19 mouse cellular contexts compared by ENCODE assay signal in genomic region chr15:88635205-88635604, GRCm38 (mm10). TPM values are rescaled to one million over a fixed set of nuclear protein-coding genes. Genes with fewer than 3 reads are reported as not detected.
DNase-seq lines count a peak whose midpoint lies in the region.
"Had no signal": no experiment of that assay in that cellular context is flagged by ENCODE, and none has a peak within 500 bp of the region (broad histone marks: within the 10 kb centered on the region; RNA-seq: fewer than 3 reads in every experiment).

No protein-coding gene starts in this region.

- DNase-seq in cerebellum, postnatal 10 days, result peak; percentile 42 to 47
- no peak for DNase-seq in cerebellum, adult 9-10 months
- peak; percentile 8 to 9 for DNase-seq in kidney, postnatal 4 days
- DNase-seq in kidney, adult 9 months, result no peak
- DNase-seq in thymus, postnatal 36 days, result peak; percentile 3 to 7
- no peak for DNase-seq in thymus, postnatal 0 days (ENCODE audit: low spot score)
- peak; percentile 37 for DNase-seq in retina, embryonic 14.5 days (ENCODE audit: low spot score)
- DNase-seq in adrenal gland, postnatal 36 days, result no peak
- DNase-seq: adrenal gland, postnatal 10 days; gastrocnemius, postnatal 36 days; lung, postnatal 4 days had no signal

RNA-seq across cellular contexts. Expression of gene Zdhhc25, which starts 35.1 kb away (rescaled TPM):
- not detected in 2 replicates for polyA plus RNA-seq in thymus, postnatal 0 days (2015; fragmentation: Nextera tagmentation; extraction: Ambion mirVana)
- total RNA-seq in adrenal gland, postnatal 36 days (2021), result not detected
- total RNA-seq: adrenal gland, postnatal 10 days; gastrocnemius, postnatal 36 days; left cerebral cortex, postnatal 36 days had no signal
- polyA plus RNA-seq: cortical plate, adult 2 months; forebrain, embryonic 15.5 days; heart, embryonic 13.5 days; hindbrain, embryonic 10.5 days; kidney, embryonic 15.5 days; liver, embryonic 15.5 days; midbrain, embryonic 12.5 days had no signal

Comparison
In these comparisons a context has a peak if more than half of its experiments do, and no peak if none do; other contexts are left out.
1. DNase-seq: peak in cerebellum, postnatal 10 days (2 of 2), kidney, postnatal 4 days (2 of 2), thymus, postnatal 36 days (2 of 2) and retina, embryonic 14.5 days (single experiment); none in cerebellum, adult 9-10 months (single experiment), kidney, adult 9 months (single experiment), thymus, postnatal 0 days (single experiment) and adrenal gland, postnatal 36 days (0 of 2).